In genomic region chr5:113014111-113014807, GRCm38 (mm10) we compare ENCODE assay signal across 7 mouse cellular contexts. TPM values are rescaled to one million over a fixed set of nuclear protein-coding genes. Genes with fewer than 3 reads are reported as not detected.
DNase-seq lines count a peak whose midpoint lies in the region; ATAC-seq and TF ChIP-seq lines count a peak whose summit lies in the region.

No protein-coding gene starts in this region.

- H3K9ac ChIP-seq in lung, embryonic 15.5 days = peak overlapping the region; percentile 65
- 0 out of 2 replicates have a peak overlapping the region, but pooled peaks have one; percentile 61 for H3K9ac ChIP-seq in forebrain, embryonic 12.5 days
- H3K9ac ChIP-seq in kidney, postnatal 0 days (ENCODE audit: low read depth, low read length) = peak overlapping the region; percentile 68; the same call in 1 of the 2 replicates
- peak overlapping the region; percentile 76 for H3K9ac ChIP-seq in midbrain, postnatal 0 days (replicated peaks; ENCODE audit: low read length, poor library complexity, severe bottlenecking)

- H3K4me2 ChIP-seq in lung, embryonic 15.5 days = peak overlapping the region; percentile 56
- H3K4me2 ChIP-seq in forebrain, embryonic 12.5 days = peak overlapping the region; percentile 71
- peak overlapping the region; percentile 81 for H3K4me2 ChIP-seq in kidney, postnatal 0 days (ENCODE audit: low read length)
- peak overlapping the region; percentile 76 for H3K4me2 ChIP-seq in midbrain, postnatal 0 days (ENCODE audit: low read depth, low read length, poor library complexity, severe bottlenecking)

- H3K4me3 ChIP-seq in lung, embryonic 15.5 days = peak overlapping the region; percentile 62
- peak overlapping the region; percentile 59 for H3K4me3 ChIP-seq in forebrain, embryonic 12.5 days (replicated peaks)
- peak overlapping the region; percentile 65 for H3K4me3 ChIP-seq in kidney, postnatal 0 days (replicated peaks; ENCODE audit: low read depth, low read length)
- H3K4me3 ChIP-seq in midbrain, postnatal 0 days (ENCODE audit: low read depth, low read length) = peak overlapping the region; percentile 63

- no peaks in the 10 kb centered on the region for H3K9me3 ChIP-seq in lung, embryonic 15.5 days
- H3K9me3 ChIP-seq in forebrain, embryonic 12.5 days = no peaks in the 10 kb centered on the region
- no peaks in the 10 kb centered on the region for H3K9me3 ChIP-seq in kidney, postnatal 0 days (replicated peaks; ENCODE audit: low read length)
- no peaks in the 10 kb centered on the region for H3K9me3 ChIP-seq in midbrain, postnatal 0 days (ENCODE audit: low read length)

- WGBS in lung, embryonic 15.5 days = 23% methylated on average over 16 of the region's 16 CpGs
- 64% methylated on average over 16 of the region's 16 CpGs for WGBS in forebrain, embryonic 12.5 days
- 43% methylated on average over 16 of the region's 16 CpGs for WGBS in kidney, postnatal 0 days
- WGBS in midbrain, postnatal 0 days = 40% methylated on average over 16 of the region's 16 CpGs

- H3K36me3 ChIP-seq in lung, embryonic 15.5 days = no peaks in the 10 kb centered on the region
- H3K36me3 ChIP-seq in forebrain, embryonic 12.5 days (replicated peaks) = no peaks in the 10 kb centered on the region
- H3K36me3 ChIP-seq in kidney, postnatal 0 days (ENCODE audit: insufficient read depth, low read length) = no peaks in the 10 kb centered on the region
- H3K36me3 ChIP-seq in midbrain, postnatal 0 days (ENCODE audit: insufficient read depth, low read length) = no peaks in the 10 kb centered on the region

- H3K27ac ChIP-seq in lung, embryonic 15.5 days = peak overlapping the region; percentile 86
- no peak overlapping the region for H3K27ac ChIP-seq in forebrain, embryonic 12.5 days
- H3K27ac ChIP-seq in kidney, postnatal 0 days = no peak overlapping the region
- H3K27ac ChIP-seq in midbrain, postnatal 0 days (ENCODE audit: low read depth, low read length) = peak overlapping the region; percentile 65; the same call in 1 of the 2 replicates

- no peak for DNase-seq in lung, postnatal 4 days
- no peak for DNase-seq in kidney, postnatal 0 days (ENCODE audit: low spot score)
- DNase-seq in midbrain, postnatal 0 days (ENCODE audit: low spot score) = no peak
- DNase-seq in right cerebral cortex, postnatal 10 days (ENCODE audit: low spot score in 2 of 2) = no peak
- no peak for DNase-seq in thymus, adult 18-20 months

- 0 out of 2 replicates have a peak, but pooled peaks have one; percentile 8 for ATAC-seq in lung, embryonic 15.5 days (ENCODE audit: borderline replicate concordance, extremely low read depth, low FRiP score, low TSS enrichment)
- no peak for ATAC-seq in forebrain, embryonic 12.5 days (ENCODE audit: low FRiP score)
- no peak; the same call in 1 of the 2 replicates for ATAC-seq in kidney, postnatal 0 days (replicated peaks; ENCODE audit: low FRiP score, low read depth)
- ATAC-seq in midbrain, postnatal 0 days (ENCODE audit: low FRiP score) = 0 out of 2 replicates have a peak, but pooled peaks have one; percentile 4

- H3K27me3 ChIP-seq in lung, embryonic 15.5 days = no peaks in the 10 kb centered on the region
- H3K27me3 ChIP-seq in forebrain, embryonic 12.5 days = peaks cover 46% of the 10 kb centered on the region
- H3K27me3 ChIP-seq in kidney, postnatal 0 days (ENCODE audit: insufficient read depth, low read length) = no peaks in the 10 kb centered on the region
- H3K27me3 ChIP-seq in midbrain, postnatal 0 days (ENCODE audit: insufficient read depth, low read length) = no peaks in the 10 kb centered on the region

- peaks cover 24% of the 10 kb centered on the region for H3K4me1 ChIP-seq in lung, embryonic 15.5 days
- peaks cover 15% of the 10 kb centered on the region for H3K4me1 ChIP-seq in forebrain, embryonic 12.5 days
- peaks cover 8% of the 10 kb centered on the region for H3K4me1 ChIP-seq in kidney, postnatal 0 days (replicated peaks; ENCODE audit: insufficient read depth, low read length)
- H3K4me1 ChIP-seq in midbrain, postnatal 0 days (ENCODE audit: insufficient read depth, low read length) = peaks cover 16% of the 10 kb centered on the region; the same call in 1 of the 2 replicates

- TF ChIP-seq CTCF in kidney, postnatal 0 days (IDR thresholded peaks at IDR 0.05; ENCODE audit: low read depth) = no peak; the same call in 1 of the 2 replicates
- peak; percentile 37; the same call in 1 of the 2 replicates for TF ChIP-seq CTCF in midbrain, postnatal 0 days (IDR thresholded peaks at IDR 0.05)

RNA-seq across cellular contexts. Expression of gene Grk3, which starts 1.3 kb away (rescaled TPM):
- polyA plus RNA-seq in lung, embryonic 15.5 days (2015; fragmentation: Nextera tagmentation; extraction: Ambion mirVana) = 13.7 and 20.6 TPM in 2 replicates
- 8.0 and 9.4 TPM in 2 replicates for polyA plus RNA-seq in forebrain, embryonic 12.5 days (2016; fragmentation: Nextera tagmentation; extraction: Ambion mirVana)
- 4.4 and 5.4 TPM in 2 replicates for polyA plus RNA-seq in kidney, postnatal 0 days (2015; fragmentation: Nextera tagmentation; extraction: Ambion mirVana)
- total RNA-seq in midbrain, postnatal 0 days (2014; rRNA removed) = 48.4 and 73.0 TPM in 2 replicates
- polyA plus RNA-seq in midbrain, postnatal 0 days (2015; fragmentation: Nextera tagmentation; extraction: Ambion mirVana) = 15.2 and 21.1 TPM in 2 replicates

RNA-seq across cellular contexts. Expression of gene Crybb2, which starts 55.7 kb away (rescaled TPM):
- not detected in 2 replicates for polyA plus RNA-seq in lung, embryonic 15.5 days (2015; fragmentation: Nextera tagmentation; extraction: Ambion mirVana)
- not detected in 2 replicates for polyA plus RNA-seq in forebrain, embryonic 12.5 days (2016; fragmentation: Nextera tagmentation; extraction: Ambion mirVana)
- not detected in 2 replicates for polyA plus RNA-seq in kidney, postnatal 0 days (2015; fragmentation: Nextera tagmentation; extraction: Ambion mirVana)
- not detected in 2 replicates for total RNA-seq in midbrain, postnatal 0 days (2014; rRNA removed)
- not detected in 2 replicates for polyA plus RNA-seq in midbrain, postnatal 0 days (2015; fragmentation: Nextera tagmentation; extraction: Ambion mirVana)

Comparison
In these comparisons a context has a peak if more than half of its experiments do, and no peak if none do; other contexts are left out.
1. ATAC-seq: peak in lung, embryonic 15.5 days (single experiment) and midbrain, postnatal 0 days (single experiment); none in forebrain, embryonic 12.5 days (single experiment) and kidney, postnatal 0 days (single experiment).
2. H3K27ac ChIP-seq: peak in lung, embryonic 15.5 days (single experiment) and midbrain, postnatal 0 days (single experiment); none in forebrain, embryonic 12.5 days (single experiment) and kidney, postnatal 0 days (single experiment).
3. Peak in every context shown above with its lines, with median percentiles within 50 percentile points of each other: H3K4me2 ChIP-seq, H3K4me3 ChIP-seq and H3K9ac ChIP-seq.